Mouse (Mus musculus): Measurements from ENCODE around the gene Hist1h2ac. TPM values are rescaled to one million over a fixed set of nuclear protein-coding genes. Genes with fewer than 3 reads are reported as not detected.

Hist1h2ac gene
- polyA plus RNA-seq (2014; fragmentation: Nextera tagmentation; extraction: Ambion mirVana): 1.3 and 1.9 TPM in 2 replicates

DNA sequence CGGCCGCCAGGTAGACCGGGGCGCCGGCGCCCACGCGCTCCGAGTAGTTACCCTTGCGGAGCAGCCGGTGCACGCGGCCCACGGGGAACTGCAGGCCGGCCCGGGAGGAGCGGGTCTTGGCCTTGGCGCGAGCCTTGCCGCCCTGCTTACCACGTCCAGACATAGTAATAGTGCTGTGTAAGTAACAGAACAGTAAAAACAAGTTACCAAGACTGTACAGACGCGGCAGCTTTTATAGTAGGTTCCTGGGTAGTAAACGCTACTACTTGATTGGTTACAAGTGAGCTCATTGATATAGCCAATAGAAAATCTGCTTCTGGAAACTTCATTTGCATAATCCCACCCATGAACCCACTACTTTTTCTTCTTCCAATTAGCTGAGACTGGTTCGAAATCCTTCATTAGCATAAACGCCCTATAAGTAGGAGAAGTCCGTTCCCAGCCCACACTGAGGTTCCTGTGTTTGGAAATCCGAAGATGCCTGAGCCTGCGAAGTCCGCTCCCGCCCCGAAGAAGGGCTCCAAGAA lies at the start of gene Hist1h2ac, which contains the start of gene Hist1h2bc:
TSS of gene Hist1h2ac (minus strand) at position 194 of the 527 bp plus-strand sequence.
TSS of gene Hist1h2bc (plus strand) at position 445 of the 527 bp plus-strand sequence.
- H3K36me3 ChIP-seq (ENCODE audit: control insufficient read depth, insufficient read depth, low read length): no peaks in the 10 kb centered on the region
- 0 out of 2 replicates have a peak, but pooled peaks cover 10% of the 10 kb centered on the region for H3K4me1 ChIP-seq (ENCODE audit: control insufficient read depth, insufficient read depth, low read length)
- H3K9me3 ChIP-seq (ENCODE audit: control insufficient read depth, low read length): no peaks in the 10 kb centered on the region
- peak within 1 kb of the TSS; percentile 63 for H3K9ac ChIP-seq (ENCODE audit: low read depth, low read length)
- peak within 1 kb of the TSS; percentile 57 for H3K4me2 ChIP-seq (replicated peaks; ENCODE audit: low read depth, low read length)
- peak within 1 kb of the TSS; percentile 47 for H3K4me3 ChIP-seq (ENCODE audit: low read length)
- peak; percentile 99 for ATAC-seq (ENCODE audit: low FRiP score, low TSS enrichment)
- peak within 1 kb of the TSS; percentile 99 for H3K27ac ChIP-seq (ENCODE audit: low read depth, low read length)
- H3K27me3 ChIP-seq (ENCODE audit: control insufficient read depth, insufficient read depth, low read length): no peaks in the 10 kb centered on the region
- WGBS: under 1% methylated on average over 27 of the region's 32 CpGs

DNA sequence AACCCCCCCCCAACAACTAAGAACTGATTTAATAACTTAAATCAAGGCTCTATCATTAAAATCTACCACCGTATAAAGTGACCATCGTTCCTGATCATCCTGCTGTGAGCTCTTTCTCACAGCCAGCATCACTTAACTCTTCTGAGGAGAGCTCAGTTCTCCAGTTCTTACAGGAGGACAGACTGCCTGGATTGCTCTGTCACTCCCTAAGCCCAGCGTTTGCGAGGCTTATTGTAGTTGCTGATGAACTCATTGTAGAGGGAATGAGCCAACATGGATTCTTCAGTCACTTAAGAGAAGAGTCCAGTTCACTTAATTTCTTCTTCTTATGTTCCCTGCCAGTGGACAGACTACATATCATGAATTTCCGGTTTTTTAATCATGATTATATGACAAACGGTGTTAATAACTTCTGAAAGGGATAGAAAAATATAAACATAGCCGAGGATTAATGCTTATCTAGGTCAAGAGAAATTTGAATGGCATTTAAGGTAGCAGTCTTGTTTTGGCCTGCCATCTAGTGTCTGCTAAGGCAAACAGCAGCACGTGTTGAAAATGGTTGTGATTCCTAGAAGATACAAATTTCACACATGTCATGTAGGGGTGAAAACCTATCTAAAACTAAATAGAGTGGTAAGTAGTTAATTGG lies 48.5 kb upstream of the Hist1h2ac start:
- Histone ChIP-seq H3K4me2 (replicated peaks; ENCODE audit: low read depth, low read length) (no peak overlapping the region), H3K9me3 (ENCODE audit: control insufficient read depth, low read length) (no peaks in the 10 kb centered on the region), H3K4me1 (ENCODE audit: control insufficient read depth, insufficient read depth, low read length) (peaks cover 5% of the 10 kb centered on the region; the same call in 1 of the 2 replicates), H3K9ac (ENCODE audit: low read depth, low read length) (no peak overlapping the region), H3K27ac (ENCODE audit: low read depth, low read length) (no peak overlapping the region), H3K27me3 (ENCODE audit: control insufficient read depth, insufficient read depth, low read length) (no peaks in the 10 kb centered on the region), H3K36me3 (ENCODE audit: control insufficient read depth, insufficient read depth, low read length) (no peaks in the 10 kb centered on the region), H3K4me3 (ENCODE audit: low read length) (no peak overlapping the region)
- 23% methylated on average over 8 of the region's 8 CpGs for WGBS
- no peak for ATAC-seq (ENCODE audit: low FRiP score, low TSS enrichment)

DNA sequence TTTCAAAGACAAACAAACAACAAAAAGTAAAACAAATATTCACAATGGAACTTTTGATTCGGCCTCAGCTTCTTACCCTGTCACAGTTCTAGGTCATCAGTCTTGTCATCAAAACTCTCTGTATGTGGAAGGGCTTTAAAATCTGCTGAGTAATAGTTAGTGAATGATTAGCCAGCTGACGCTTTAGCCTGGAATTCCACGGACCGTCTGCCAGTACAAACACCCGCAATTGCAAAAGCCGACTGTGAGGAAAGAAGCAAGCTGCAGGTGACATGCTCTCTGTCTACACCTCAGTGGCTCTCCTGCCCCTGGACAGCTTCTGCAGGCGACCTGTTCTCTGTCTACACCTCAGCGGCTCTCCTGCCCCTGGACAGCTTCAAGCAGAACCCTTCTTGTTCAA lies 46.7 kb upstream of the Hist1h2ac start:
- H3K27ac ChIP-seq (ENCODE audit: low read depth, low read length): no peak overlapping the region
- no peak overlapping the region for H3K4me3 ChIP-seq (ENCODE audit: low read length)
- no peaks in the 10 kb centered on the region for H3K9me3 ChIP-seq (ENCODE audit: control insufficient read depth, low read length)
- no peak overlapping the region for H3K4me2 ChIP-seq (replicated peaks; ENCODE audit: low read depth, low read length)
- no peaks in the 10 kb centered on the region for H3K36me3 ChIP-seq (ENCODE audit: control insufficient read depth, insufficient read depth, low read length)
- 32% methylated on average over 8 of the region's 8 CpGs for WGBS
- 0 out of 2 replicates have a peak, but pooled peaks have one; percentile 38 for ATAC-seq (ENCODE audit: low FRiP score, low TSS enrichment)
- no peak overlapping the region for H3K9ac ChIP-seq (ENCODE audit: low read depth, low read length)
- peaks cover 5% of the 10 kb centered on the region; the same call in 1 of the 2 replicates for H3K4me1 ChIP-seq (ENCODE audit: control insufficient read depth, insufficient read depth, low read length)
- no peaks in the 10 kb centered on the region for H3K27me3 ChIP-seq (ENCODE audit: control insufficient read depth, insufficient read depth, low read length)

DNA sequence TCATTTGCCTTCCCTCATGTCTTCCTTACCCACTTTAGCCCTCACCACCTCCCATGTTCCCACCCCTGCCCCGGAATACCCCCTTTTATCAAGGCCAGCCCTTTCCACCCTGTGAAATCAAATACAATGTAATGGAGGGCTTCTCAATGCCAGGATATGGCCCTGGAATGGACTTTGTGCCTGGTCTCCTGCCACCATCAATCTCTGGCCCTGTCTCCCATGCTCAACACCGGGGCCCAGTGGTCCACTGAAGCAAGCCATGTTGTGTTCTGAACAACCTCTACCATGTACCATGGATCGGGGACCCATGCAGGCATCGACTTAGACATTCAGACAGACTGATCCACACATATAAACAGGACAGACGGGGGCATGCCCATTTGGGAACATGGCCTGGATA lies 46.0 kb upstream of the Hist1h2ac start:
- WGBS: 94% methylated on average over 5 of the region's 5 CpGs
- peaks cover 5% of the 10 kb centered on the region; the same call in 1 of the 2 replicates for H3K4me1 ChIP-seq (ENCODE audit: control insufficient read depth, insufficient read depth, low read length)
- no peak overlapping the region for H3K27ac ChIP-seq (ENCODE audit: low read depth, low read length)
- no peak overlapping the region for H3K4me2 ChIP-seq (replicated peaks; ENCODE audit: low read depth, low read length)
- H3K27me3 ChIP-seq (ENCODE audit: control insufficient read depth, insufficient read depth, low read length): no peaks in the 10 kb centered on the region
- no peak overlapping the region for H3K9ac ChIP-seq (ENCODE audit: low read depth, low read length)
- ATAC-seq (ENCODE audit: low FRiP score, low TSS enrichment): no peak
- H3K9me3 ChIP-seq (ENCODE audit: control insufficient read depth, low read length): no peaks in the 10 kb centered on the region
- H3K36me3 ChIP-seq (ENCODE audit: control insufficient read depth, insufficient read depth, low read length): no peaks in the 10 kb centered on the region
- H3K4me3 ChIP-seq (ENCODE audit: low read length): no peak overlapping the region

DNA sequence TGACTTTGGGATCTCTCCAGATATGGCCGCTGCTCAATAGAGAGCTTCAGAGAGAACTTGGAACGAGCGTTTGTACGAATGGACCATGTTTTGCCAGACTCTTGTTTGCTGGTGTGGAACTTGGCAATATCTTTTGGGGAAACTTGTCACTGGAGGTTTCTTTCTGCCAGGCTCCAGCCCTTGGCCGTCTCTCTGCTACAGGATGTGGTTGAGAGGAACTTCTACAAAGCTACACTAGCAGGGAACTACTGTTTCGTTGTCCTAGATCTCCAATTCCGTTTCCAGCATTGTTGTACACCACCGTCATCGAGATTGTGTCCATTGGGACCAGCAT lies 45.4 kb upstream of the Hist1h2ac start:
- Histone ChIP-seq H3K4me2 (replicated peaks; ENCODE audit: low read depth, low read length) (no peak overlapping the region), H3K27ac (ENCODE audit: low read depth, low read length) (no peak overlapping the region), H3K9ac (ENCODE audit: low read depth, low read length) (no peak overlapping the region), H3K9me3 (ENCODE audit: control insufficient read depth, low read length) (no peaks in the 10 kb centered on the region), H3K36me3 (ENCODE audit: control insufficient read depth, insufficient read depth, low read length) (no peaks in the 10 kb centered on the region), H3K27me3 (ENCODE audit: control insufficient read depth, insufficient read depth, low read length) (no peaks in the 10 kb centered on the region), H3K4me1 (ENCODE audit: control insufficient read depth, insufficient read depth, low read length) (peaks cover 5% of the 10 kb centered on the region; the same call in 1 of the 2 replicates), H3K4me3 (ENCODE audit: low read length) (no peak overlapping the region)
- ATAC-seq (ENCODE audit: low FRiP score, low TSS enrichment): no peak
- 90% methylated on average over 9 of the region's 9 CpGs for WGBS

DNA sequence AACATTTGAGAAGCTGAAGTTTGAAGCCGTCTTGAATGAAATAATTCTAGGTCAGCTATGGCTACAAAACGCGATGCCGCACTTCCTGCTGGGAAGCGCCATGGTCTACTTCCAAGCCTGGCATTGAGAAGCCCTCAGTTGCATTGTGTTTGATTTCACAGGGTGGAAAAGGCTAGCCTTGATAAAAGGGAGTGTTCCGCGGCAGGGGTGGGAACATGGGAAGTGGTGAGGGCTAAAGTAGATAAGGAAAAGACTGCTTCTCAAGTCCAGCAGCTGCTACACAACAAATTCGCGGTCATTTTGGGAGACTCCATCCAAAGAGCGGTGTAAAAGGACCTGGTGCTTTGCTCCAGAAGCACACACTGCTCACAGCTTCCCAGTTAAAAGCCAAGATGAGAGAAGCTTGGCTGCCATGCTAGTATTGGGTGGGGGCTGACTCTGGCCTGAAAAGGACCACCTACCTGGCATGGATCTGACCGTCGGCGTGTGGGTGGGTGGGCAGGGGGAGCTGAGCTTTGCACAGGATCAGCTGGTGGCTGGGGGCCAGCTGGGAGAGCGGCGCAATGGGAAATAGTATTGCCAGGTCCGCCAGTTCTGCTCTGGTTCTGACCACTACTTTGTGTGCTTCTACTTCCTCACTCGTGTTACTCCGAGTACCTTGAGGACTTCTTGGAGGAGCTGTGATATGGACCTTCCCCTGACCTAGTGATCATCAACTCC lies 44.9 kb upstream of the Hist1h2ac start:
- no peak overlapping the region for H3K9ac ChIP-seq (ENCODE audit: low read depth, low read length)
- peaks cover 5% of the 10 kb centered on the region; the same call in 1 of the 2 replicates for H3K4me1 ChIP-seq (ENCODE audit: control insufficient read depth, insufficient read depth, low read length)
- H3K36me3 ChIP-seq (ENCODE audit: control insufficient read depth, insufficient read depth, low read length): no peaks in the 10 kb centered on the region
- WGBS: 91% methylated on average over 18 of the region's 18 CpGs
- no peak for ATAC-seq (ENCODE audit: low FRiP score, low TSS enrichment)
- no peaks in the 10 kb centered on the region for H3K27me3 ChIP-seq (ENCODE audit: control insufficient read depth, insufficient read depth, low read length)
- H3K9me3 ChIP-seq (ENCODE audit: control insufficient read depth, low read length): no peaks in the 10 kb centered on the region
- no peak overlapping the region for H3K27ac ChIP-seq (ENCODE audit: low read depth, low read length)
- H3K4me3 ChIP-seq (ENCODE audit: low read length): no peak overlapping the region
- no peak overlapping the region for H3K4me2 ChIP-seq (replicated peaks; ENCODE audit: low read depth, low read length)

DNA sequence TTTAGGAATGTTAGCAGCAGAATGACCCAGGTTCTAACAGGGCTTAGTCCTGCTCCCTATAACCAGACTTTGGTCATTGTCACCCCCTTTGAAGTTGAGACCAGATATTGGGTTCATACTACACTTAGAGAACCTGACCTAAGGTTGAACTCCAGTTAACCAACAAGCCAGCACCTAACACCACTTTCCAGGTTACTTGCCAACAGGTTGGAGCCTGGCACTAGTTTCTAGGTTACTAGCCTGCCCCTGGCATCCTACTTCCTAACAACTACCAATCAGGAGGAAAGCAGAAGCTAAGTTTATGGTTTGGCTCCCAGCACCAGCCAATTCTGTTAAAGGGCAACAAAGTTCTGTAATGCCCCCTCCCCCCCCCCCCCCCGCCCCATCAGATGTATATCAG lies 41.5 kb upstream of the Hist1h2ac start:
- WGBS: 60% methylated on average over 1 of the region's 1 CpGs
- no peak for ATAC-seq (ENCODE audit: low FRiP score, low TSS enrichment)
- Histone ChIP-seq H3K27ac (ENCODE audit: low read depth, low read length) (no peak overlapping the region), H3K27me3 (ENCODE audit: control insufficient read depth, insufficient read depth, low read length) (no peaks in the 10 kb centered on the region), H3K9me3 (ENCODE audit: control insufficient read depth, low read length) (no peaks in the 10 kb centered on the region), H3K4me3 (ENCODE audit: low read length) (no peak overlapping the region), H3K4me1 (ENCODE audit: control insufficient read depth, insufficient read depth, low read length) (no peaks in the 10 kb centered on the region), H3K4me2 (replicated peaks; ENCODE audit: low read depth, low read length) (no peak overlapping the region), H3K36me3 (ENCODE audit: control insufficient read depth, insufficient read depth, low read length) (no peaks in the 10 kb centered on the region), H3K9ac (ENCODE audit: low read depth, low read length) (no peak overlapping the region)

DNA sequence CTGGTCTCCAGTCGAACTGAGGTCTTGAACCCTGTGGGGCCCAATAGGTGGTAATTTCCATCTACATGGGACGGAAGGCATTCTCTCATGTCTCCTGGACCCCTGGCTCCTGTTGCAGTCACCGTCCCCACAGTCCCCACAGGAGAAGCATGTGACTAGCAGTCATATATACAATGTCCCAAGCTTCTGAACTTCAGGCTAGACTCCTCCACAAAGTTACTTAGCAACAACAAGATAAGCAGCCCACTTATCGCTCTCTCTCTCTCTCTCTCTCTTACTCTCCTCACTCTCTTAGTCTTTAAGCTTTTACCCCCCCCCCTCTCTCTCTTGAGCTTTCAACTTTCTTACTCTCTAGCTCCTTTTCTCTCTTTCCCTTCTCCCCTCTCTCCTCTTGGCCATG lies 40.5 kb upstream of the Hist1h2ac start:
- WGBS: 71% methylated on average over 4 of the region's 4 CpGs
- no peak for ATAC-seq (ENCODE audit: low FRiP score, low TSS enrichment)
- Histone ChIP-seq H3K4me1 (ENCODE audit: control insufficient read depth, insufficient read depth, low read length) (no peaks in the 10 kb centered on the region), H3K4me3 (ENCODE audit: low read length) (no peak overlapping the region), H3K27me3 (ENCODE audit: control insufficient read depth, insufficient read depth, low read length) (no peaks in the 10 kb centered on the region), H3K27ac (ENCODE audit: low read depth, low read length) (no peak overlapping the region), H3K36me3 (ENCODE audit: control insufficient read depth, insufficient read depth, low read length) (no peaks in the 10 kb centered on the region), H3K4me2 (replicated peaks; ENCODE audit: low read depth, low read length) (no peak overlapping the region), H3K9me3 (ENCODE audit: control insufficient read depth, low read length) (no peaks in the 10 kb centered on the region), H3K9ac (ENCODE audit: low read depth, low read length) (no peak overlapping the region)
